Mouse (Mus musculus) heart, adult 2 months (tissue): ENCODE results near the gene Dthd1. TPM values are rescaled to one million over a fixed set of nuclear protein-coding genes. Genes with fewer than 3 reads are reported as not detected.

Experiments used
- DNase-seq, 2 experiments: peaks; one replicate each; pipeline ENCODE4 v3.0.0; 2021
- H3K27ac ChIP-seq: fragments of 200-600 bp; 2 replicates; pipeline ENCODE4 v1.8.1; 2022
- H3K27me3 ChIP-seq: fragments of 200-500 bp; 2 replicates; pipeline ENCODE4 v1.6.1; 2012; ENCODE audit warnings: mild to moderate bottlenecking, low read length, inconsistent platforms, mixed read lengths; ENCODE audit not compliant: control insufficient read depth, insufficient read depth
- H3K36me3 ChIP-seq: fragments of 200-500 bp; 2 replicates; pipeline ENCODE4 v1.6.1; 2012; ENCODE audit warnings: low read length, inconsistent platforms; ENCODE audit not compliant: control insufficient read depth, insufficient read depth
- H3K4me1 ChIP-seq: fragments of 200-500 bp; 2 replicates; pipeline ENCODE4 v1.6.1; 2011; ENCODE audit warnings: low read length; ENCODE audit not compliant: control insufficient read depth, insufficient read depth
- H3K4me3 ChIP-seq: fragments of 200-600 bp; 2 replicates; pipeline ENCODE4 v1.8.1; 2022
- H3K79me2 ChIP-seq: fragments of 200-500 bp; replicated peaks from 2 replicates; pipeline ENCODE4 v1.6.1; 2012; ENCODE audit warnings: mild to moderate bottlenecking, inconsistent platforms, low read length, moderate library complexity, mixed read lengths; ENCODE audit not compliant: control insufficient read depth, insufficient read depth
- H3K9ac ChIP-seq: fragments of 200-500 bp; 2 replicates; pipeline ENCODE4 v1.6.1; 2012; ENCODE audit warnings: low read depth, mild to moderate bottlenecking, control low read depth, inconsistent platforms, low read length, mixed read lengths
- CTCF ChIP-seq: fragments of 200-600 bp; IDR thresholded peaks from 2 replicates; pipeline ENCODE4 v1.8.1; 2022; ENCODE audit warnings: antibody characterized with exemption, mild to moderate bottlenecking, moderate library complexity
- EP300 ChIP-seq: fragments of 200-500 bp; IDR thresholded peaks from 2 replicates; pipeline ENCODE4 v1.6.1; 2011; ENCODE audit warnings: low read depth, low read length, control low read depth; ENCODE audit not compliant: insufficient read depth
- POLR2A ChIP-seq: fragments of 200-500 bp; IDR thresholded peaks from 2 replicates; pipeline ENCODE4 v1.6.1; 2011; ENCODE audit warnings: mild to moderate bottlenecking, low read depth, low read length, control low read depth; ENCODE audit not compliant: insufficient read depth
- WGBS: fragments of 180-500 bp; shearing (Covaris S2); methylation state at CpG from one replicate; pipeline ENCODE4 v1.1.7; 2018; 5-methylcytosine and 5-hydroxymethylcytosine counted together
- intact Hi-C: fragments of 180-260 bp; cut with DNase I; formaldehyde crosslinking; loops from one replicate; pipeline ENCODE4 v1.15.1; 2025
- long read RNA-seq: library from polyadenylated mRNA; stranded (forward); transcript quantifications from one replicate; pipeline ENCODE4 v2.0.0, GENCODE M21; 2021
- polyA plus RNA-seq: library from polyadenylated mRNA; depleted of rRNA; stranded (reverse); fragments of >200 nt; gene quantifications from 2 replicates; pipeline ENCODE4 v1.2.3, GENCODE M21; 2012; rRNA removed
- total RNA-seq, 2 experiments: library from RNA; stranded (reverse); gene quantifications; 2 replicates each; pipeline ENCODE4 v1.2.3; 2021

Gene Dthd1
- total RNA-seq (not detected), polyA plus RNA-seq (not detected in 2 replicates)
- long read RNA-seq = 0 reads

- TF ChIP-seq EP300 (no peak), CTCF (no peak), POLR2A (no peak)
- no peak for DNase-seq
- Histone ChIP-seq H3K4me3 (no peak within 1 kb of the TSS), H3K9ac (no peak within 1 kb of the TSS), H3K27me3 (no peaks in the 10 kb centered on the region), H3K79me2 (no peaks in the 10 kb centered on the region), H3K27ac (no peak within 1 kb of the TSS), H3K36me3 (no peaks in the 10 kb centered on the region), H3K4me1 (no peaks in the 10 kb centered on the region)
- intact Hi-C loops = no loop called here
- 71% methylated on average over 6 of the region's 6 CpGs for WGBS
Measured at GRCm38 (mm10) chr5:62813402-62814071, at the start of gene Dthd1. Gene Dthd1, plus strand, starts transcription at chr5:62813823.

DNA sequence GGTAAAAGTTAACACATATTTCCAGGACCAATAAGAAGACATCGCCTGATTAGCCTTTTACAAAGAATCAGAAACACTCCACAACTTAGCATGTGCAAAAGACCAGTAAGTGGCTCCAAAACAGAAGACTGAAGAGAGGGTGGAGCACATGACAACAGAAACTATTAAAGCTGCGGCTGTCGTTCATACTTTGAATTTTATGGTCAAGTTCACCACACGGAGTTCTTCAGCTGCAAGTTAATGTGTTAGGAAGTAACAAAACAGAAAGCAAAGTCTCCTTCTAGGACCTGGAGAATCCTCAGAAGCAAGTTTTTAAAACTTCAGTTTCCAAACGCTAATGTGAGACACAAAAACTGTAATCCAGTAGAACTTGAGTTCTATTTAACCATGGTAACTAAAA, 49.5 kb upstream of the Dthd1 start:
- no peak for TF ChIP-seq CTCF
- TF ChIP-seq POLR2A = no peak
- no peak for TF ChIP-seq EP300
- Histone ChIP-seq H3K27ac (peak overlapping the region; percentile 85), H3K4me3 (no peak overlapping the region), H3K79me2 (no peaks in the 10 kb centered on the region; the same call in 1 of the 2 replicates), H3K36me3 (peaks cover 26% of the 10 kb centered on the region), H3K4me1 (peaks cover 16% of the 10 kb centered on the region), H3K9ac (no peak overlapping the region), H3K27me3 (no peaks in the 10 kb centered on the region)
- 58% methylated on average over 5 of the region's 5 CpGs for WGBS
- intact Hi-C loops = loop anchor here (2.0 kb wide), 1 partner anchor 41 kb away; no protein-coding TSS in a partner anchor
- DNase-seq = no peak

DNA sequence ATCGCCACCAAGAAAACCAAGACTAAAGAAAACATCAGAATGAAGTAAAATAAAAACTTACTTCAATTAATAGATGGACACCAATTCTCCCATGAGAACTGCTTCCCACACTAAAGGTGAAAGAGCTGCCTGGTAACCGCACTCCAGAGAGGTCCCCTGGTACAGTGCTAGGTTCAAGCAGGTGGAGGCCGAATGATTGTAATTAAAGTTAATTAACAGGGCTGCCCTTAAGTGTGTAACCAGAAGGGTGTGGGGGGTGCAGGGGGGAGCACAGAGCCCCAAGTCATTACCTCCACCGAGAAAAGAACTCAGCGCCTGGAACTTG, 48.2 kb upstream of the Dthd1 start:
- Histone ChIP-seq H3K27ac (peak overlapping the region; percentile 85), H3K36me3 (peaks cover 26% of the 10 kb centered on the region), H3K79me2 (no peaks in the 10 kb centered on the region; the same call in 1 of the 2 replicates), H3K4me3 (peak overlapping the region; percentile 76), H3K27me3 (no peaks in the 10 kb centered on the region), H3K4me1 (peaks cover 16% of the 10 kb centered on the region), H3K9ac (peak overlapping the region; percentile 92)
- no peak for DNase-seq
- intact Hi-C loops = loop anchor here (2.0 kb wide), 1 partner anchor 43 kb away; no protein-coding TSS in a partner anchor
- 10% methylated on average over 5 of the region's 5 CpGs for WGBS
- no peak for TF ChIP-seq POLR2A
- TF ChIP-seq EP300 = no peak
- TF ChIP-seq CTCF = no peak

DNA sequence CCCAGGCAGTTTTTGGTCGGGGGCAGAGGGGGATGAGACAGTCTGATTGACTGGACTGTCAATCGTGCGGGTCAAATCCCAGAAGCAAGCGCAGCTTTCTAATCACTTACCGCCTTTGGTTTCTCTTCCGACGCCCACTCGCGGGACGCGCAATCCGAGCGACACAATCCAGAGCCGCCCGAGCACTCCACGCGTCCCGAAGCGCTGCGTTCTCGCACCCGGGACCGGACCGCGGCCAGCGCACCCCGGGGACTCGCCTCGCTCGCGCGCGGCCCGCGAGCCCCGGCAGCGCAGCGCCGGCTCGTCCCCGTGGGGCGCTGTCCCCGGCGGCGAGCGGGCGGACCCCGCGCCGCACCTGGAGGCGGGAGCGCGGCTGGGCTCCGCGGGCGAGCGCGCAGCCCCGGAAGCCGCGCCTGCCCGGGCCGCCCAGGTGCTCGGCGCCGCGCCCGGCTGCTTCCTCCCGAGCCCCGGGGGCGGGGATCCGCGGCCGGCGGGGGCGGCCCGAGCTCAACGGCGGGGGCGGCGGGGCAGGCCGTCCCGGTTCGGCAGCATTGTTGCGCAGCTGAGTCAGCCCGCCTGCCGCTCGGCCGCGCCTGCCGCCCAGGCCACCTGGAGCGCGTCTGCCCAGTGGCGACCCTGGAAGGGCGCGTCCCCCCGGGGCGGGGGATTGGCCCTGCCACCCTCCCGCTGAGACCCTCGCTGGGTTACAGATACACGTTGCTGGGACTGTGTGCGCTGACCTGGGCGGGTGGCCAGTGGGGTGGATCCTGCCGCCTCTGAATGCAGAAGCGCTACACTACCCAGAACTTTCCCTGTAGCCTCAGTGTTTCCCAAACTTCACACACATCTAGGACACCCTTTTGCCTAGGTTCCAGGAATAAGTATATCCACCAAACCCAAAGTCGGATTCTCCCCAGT, 47.6 kb upstream of the Dthd1 start, which contains the start of gene Arap2:
Gene Arap2, minus strand, starts transcription at position 376 of the 918 bp plus-strand sequence.
- Histone ChIP-seq H3K4me3 (peak within 1 kb of the TSS; percentile 77), H3K4me1 (peaks cover 14% of the 10 kb centered on the region), H3K79me2 (no peaks in the 10 kb centered on the region; the same call in 1 of the 2 replicates), H3K27ac (peak within 1 kb of the TSS; percentile 89), H3K27me3 (no peaks in the 10 kb centered on the region), H3K9ac (peak within 1 kb of the TSS; percentile 97), H3K36me3 (peaks cover 25% of the 10 kb centered on the region)
- DNase-seq = peak; percentile 86 to 90
- intact Hi-C loops = loop anchor here (2.0 kb wide), 1 partner anchor 43 kb away; no protein-coding TSS in a partner anchor
- 3% methylated on average over 87 of the region's 106 CpGs for WGBS
- TF ChIP-seq CTCF (no peak), EP300 (no peak), POLR2A (no peak)

DNA sequence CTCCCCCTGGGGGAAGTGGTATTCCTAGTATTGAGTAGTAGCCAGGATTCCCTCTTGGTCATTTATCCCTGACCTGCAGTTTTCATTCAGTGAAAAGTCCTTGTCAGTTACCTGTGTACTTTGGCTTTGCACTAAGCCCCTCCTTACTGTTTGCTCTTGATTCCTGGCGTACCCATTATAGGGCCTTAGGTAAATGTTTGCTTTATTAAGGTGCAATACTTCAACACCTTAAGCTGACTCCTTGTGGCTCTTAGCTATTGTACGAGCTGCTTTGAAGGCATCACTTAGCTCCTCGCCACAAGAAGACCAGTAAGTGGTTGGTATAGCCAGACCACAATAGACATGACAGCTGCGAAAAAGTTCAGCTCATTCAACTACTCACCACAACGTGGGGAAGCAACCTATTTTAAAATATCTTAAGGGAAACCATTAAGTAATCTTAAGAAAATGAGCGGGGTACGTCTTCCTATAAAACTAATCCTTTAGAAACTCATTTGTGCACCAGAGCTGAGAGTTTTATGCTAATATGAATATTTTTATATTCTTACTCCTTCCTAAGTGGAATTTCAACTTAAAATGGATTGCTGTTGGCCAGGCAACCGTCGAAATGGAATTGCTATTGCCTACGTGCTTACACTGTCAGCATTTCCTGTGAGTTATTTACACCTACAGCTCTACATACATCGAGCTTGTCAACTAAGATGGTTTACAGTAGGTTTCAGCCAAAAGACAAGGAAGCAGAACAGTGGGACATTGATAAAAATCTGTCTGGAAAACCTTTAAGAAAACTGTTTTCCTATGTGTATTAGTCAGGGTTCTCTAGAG, 41.6 kb upstream of the Dthd1 start:
- no peaks in the 10 kb centered on the region for H3K36me3 ChIP-seq
- H3K9ac ChIP-seq = no peak overlapping the region
- no peak for TF ChIP-seq EP300
- TF ChIP-seq POLR2A = no peak
- no peak for TF ChIP-seq CTCF
- intact Hi-C loops = no loop called here
- no peak overlapping the region for H3K4me3 ChIP-seq
- no peaks in the 10 kb centered on the region for H3K79me2 ChIP-seq
- WGBS = 76% methylated on average over 11 of the region's 11 CpGs
- H3K27me3 ChIP-seq = no peaks in the 10 kb centered on the region
- DNase-seq = no peak
- no peaks in the 10 kb centered on the region for H3K4me1 ChIP-seq
- H3K27ac ChIP-seq = no peak overlapping the region
